Mouse (Mus musculus) liver, postnatal 0 days (tissue): ENCODE results near the gene Gsta1. TPM values are rescaled to one million over a fixed set of nuclear protein-coding genes. Genes with fewer than 3 reads are reported as not detected.
"Not testable (repeated sequence)": the region's sequence is repeated elsewhere in the genome, so short reads cannot be mapped to it uniquely, and the experiment has no call there.

Experiments used
- ATAC-seq: fragments of 200-750 bp; cut with Nextera tagmentation; 2 replicates; pipeline ENCODE4 v1.8.0; 2017; ENCODE audit warnings: mild to moderate bottlenecking, moderate library complexity
- DNase-seq: peaks from one replicate; pipeline ENCODE4 v3.0.0-alpha.2; 2016
- H3K27ac ChIP-seq: fragments of 300-500 bp; sonication (generic); 2 replicates; pipeline ENCODE4 v1.5.1; 2014; ENCODE audit warnings: antibody characterized with exemption, moderate library complexity, mild to moderate bottlenecking, low read depth
- H3K27me3 ChIP-seq: fragments of 300-500 bp; sonication (generic); 2 replicates; pipeline ENCODE4 v1.6.1; 2014; ENCODE audit warnings: low read length, control low read depth, mixed read lengths; ENCODE audit not compliant: insufficient read depth
- H3K36me3 ChIP-seq: fragments of 300-500 bp; sonication (generic); replicated peaks from 2 replicates; pipeline ENCODE4 v1.6.1; 2014; ENCODE audit warnings: mild to moderate bottlenecking, control low read depth, low read length, moderate library complexity, mixed read lengths; ENCODE audit not compliant: insufficient read depth
- H3K4me1 ChIP-seq: fragments of 300-500 bp; sonication (generic); 2 replicates; pipeline ENCODE4 v1.6.1; 2014; ENCODE audit warnings: antibody characterized with exemption, mild to moderate bottlenecking, control low read depth; ENCODE audit not compliant: insufficient read depth
- H3K4me2 ChIP-seq: fragments of 300-500 bp; sonication (generic); 2 replicates; pipeline ENCODE4 v1.6.1; 2014; ENCODE audit warnings: low read depth, mild to moderate bottlenecking, low read length, moderate library complexity, mixed read lengths
- H3K4me3 ChIP-seq: fragments of 300-500 bp; sonication (generic); 2 replicates; pipeline ENCODE4 v1.5.1; 2014; ENCODE audit warnings: low read depth, low read length
- H3K9ac ChIP-seq: fragments of 300-500 bp; sonication (generic); replicated peaks from 2 replicates; pipeline ENCODE4 v1.6.1; 2014; ENCODE audit warnings: mild to moderate bottlenecking, moderate library complexity
- H3K9me3 ChIP-seq: fragments of 300-500 bp; sonication (generic); 2 replicates; pipeline ENCODE4 v1.6.1; 2016; ENCODE audit warnings: mild to moderate bottlenecking, control low read depth, low read length, mixed read lengths
- CTCF ChIP-seq: sonication (generic); IDR thresholded peaks from 2 replicates; pipeline ENCODE4 v1.5.1; 2016; ENCODE audit warnings: antibody characterized with exemption, low read depth
- WGBS: fragments of 180-500 bp; shearing (Covaris S2); extraction: QIAGEN DNeasy Blood & Tissue Kit; methylation state at CpG from one replicate; pipeline ENCODE4 v1.1.7; 2014; ENCODE audit not compliant: insufficient replicate concordance; 5-methylcytosine and 5-hydroxymethylcytosine counted together
- polyA plus RNA-seq: library from polyadenylated mRNA; unstranded; fragments of >200 nt; fragmentation: Nextera tagmentation; extraction: Ambion mirVana; gene quantifications from 2 replicates; pipeline ENCODE4 v1.2.1, GENCODE M21; 2015

Gsta1 gene
- polyA plus RNA-seq, 1 experiment from 2014 or later, result not detected

DNA sequence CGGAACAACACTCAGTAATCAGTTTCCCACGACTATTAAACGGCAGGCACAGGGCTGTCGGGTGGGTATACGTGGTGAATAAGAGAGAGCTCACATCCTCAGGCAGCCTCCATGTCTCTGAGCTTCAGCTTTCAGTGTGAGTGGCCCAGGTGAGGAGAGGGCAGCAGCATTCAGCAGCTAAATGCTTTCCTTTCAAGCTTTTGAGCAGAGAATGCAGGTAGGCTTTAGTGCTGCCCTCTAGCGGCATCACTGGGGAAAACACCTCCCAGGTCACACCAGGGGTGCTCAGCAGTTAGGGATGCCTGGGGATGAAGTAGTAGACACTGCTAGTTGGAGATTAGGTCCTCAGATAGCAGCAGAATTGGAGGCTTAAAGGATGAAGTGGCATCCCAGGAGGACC lies 29.2 kb downstream of the Gsta1 start:
- H3K4me3 ChIP-seq, H3K36me3 ChIP-seq, H3K27ac ChIP-seq, H3K9ac ChIP-seq, H3K27me3 ChIP-seq, DNase-seq, ATAC-seq, H3K4me1 ChIP-seq, H3K9me3 ChIP-seq, H3K4me2 ChIP-seq: not testable (repeated sequence)
- 6% methylated on average over 1 of the region's 6 CpGs for WGBS
- peak; percentile 52 for TF ChIP-seq CTCF

DNA sequence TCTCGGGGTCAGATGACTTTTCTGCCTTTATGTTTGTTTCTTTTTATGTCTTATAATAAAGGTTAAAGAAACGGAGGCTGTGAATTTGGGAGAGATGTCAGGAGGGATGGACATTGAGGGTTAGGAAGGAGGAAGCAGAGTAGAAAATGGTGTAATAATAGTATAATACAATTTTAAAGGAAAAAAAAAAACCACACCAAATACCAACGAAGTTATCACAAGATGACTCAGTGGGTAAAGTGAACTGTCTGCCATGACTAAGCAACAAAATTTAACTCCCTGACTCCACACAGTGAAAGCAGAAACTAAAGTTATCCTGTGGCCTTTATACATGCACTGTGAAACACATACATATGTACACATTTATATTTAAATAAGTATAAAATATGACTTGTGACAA lies 40.5 kb downstream of the Gsta1 start:
- not testable (repeated sequence) for H3K4me3 ChIP-seq, H3K9me3 ChIP-seq, ATAC-seq, H3K36me3 ChIP-seq, H3K4me1 ChIP-seq, H3K4me2 ChIP-seq, H3K9ac ChIP-seq, H3K27ac ChIP-seq, H3K27me3 ChIP-seq, DNase-seq
- 61% methylated on average over 3 of the region's 3 CpGs for WGBS

DNA sequence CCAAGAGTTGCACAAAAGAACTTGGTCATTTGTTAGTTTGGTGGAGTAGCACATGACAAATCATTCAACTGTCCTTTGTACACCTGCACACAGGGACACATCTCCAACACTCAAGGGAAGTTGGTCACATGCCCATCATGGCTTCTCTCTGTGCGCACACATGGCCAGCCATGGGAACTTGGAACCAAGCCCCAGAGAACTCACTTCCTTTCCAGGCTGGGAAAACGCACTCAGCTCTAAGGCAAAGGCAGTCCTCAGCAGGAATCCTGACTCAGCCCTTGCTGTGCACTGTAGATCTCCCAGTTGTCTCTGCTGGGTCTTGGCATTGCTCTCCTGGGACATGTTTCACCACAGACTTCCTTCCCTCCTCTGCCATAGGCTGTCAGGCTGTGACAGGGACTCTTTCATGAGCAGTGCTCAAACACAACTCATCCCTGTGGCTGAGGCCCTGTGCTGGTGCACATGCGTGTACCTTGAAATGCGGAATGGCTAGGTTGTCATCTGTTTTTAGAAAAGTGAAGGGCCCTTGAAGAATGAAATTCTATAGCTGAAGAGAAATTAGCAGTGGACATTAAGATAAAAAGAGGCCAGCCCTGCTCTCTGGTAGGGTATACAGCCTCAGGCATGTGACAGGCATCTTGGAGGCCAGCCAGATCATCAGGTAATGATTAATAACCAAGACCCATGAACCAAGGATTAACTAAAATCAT lies 51.7 kb downstream of the Gsta1 start:
- H3K4me3 ChIP-seq, H3K4me1 ChIP-seq, H3K27me3 ChIP-seq, H3K27ac ChIP-seq, H3K9ac ChIP-seq, H3K4me2 ChIP-seq, H3K9me3 ChIP-seq, H3K36me3 ChIP-seq: not testable (repeated sequence)
- DNase-seq (peak; percentile 38), ATAC-seq (peak; percentile 92)
- WGBS, result 77% methylated on average over 4 of the region's 4 CpGs

DNA sequence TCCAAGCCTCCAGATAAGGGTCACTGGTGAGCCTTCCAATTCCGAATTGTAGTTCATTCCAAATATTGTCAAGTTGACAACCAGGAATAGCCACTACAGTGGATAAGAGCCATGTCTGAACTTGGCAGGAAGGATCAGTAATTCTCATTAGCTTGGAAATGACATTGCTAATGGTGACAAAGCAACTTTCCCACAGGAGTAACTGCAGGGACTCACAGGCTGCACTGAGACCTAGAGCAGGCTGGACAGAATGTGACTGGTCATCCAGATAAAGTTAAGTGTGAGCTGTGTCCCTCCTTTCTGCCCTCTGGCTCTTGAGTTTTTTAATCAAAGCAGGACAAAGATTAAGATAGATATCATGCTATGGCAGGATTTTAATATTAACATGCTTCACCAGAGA lies 58.6 kb downstream of the Gsta1 start:
- H3K9me3 ChIP-seq, H3K4me1 ChIP-seq, ATAC-seq, H3K27ac ChIP-seq, H3K36me3 ChIP-seq, H3K4me3 ChIP-seq, H3K4me2 ChIP-seq, DNase-seq, H3K9ac ChIP-seq, H3K27me3 ChIP-seq: not testable (repeated sequence)
- 67% methylated on average over 1 of the region's 1 CpGs for WGBS

DNA sequence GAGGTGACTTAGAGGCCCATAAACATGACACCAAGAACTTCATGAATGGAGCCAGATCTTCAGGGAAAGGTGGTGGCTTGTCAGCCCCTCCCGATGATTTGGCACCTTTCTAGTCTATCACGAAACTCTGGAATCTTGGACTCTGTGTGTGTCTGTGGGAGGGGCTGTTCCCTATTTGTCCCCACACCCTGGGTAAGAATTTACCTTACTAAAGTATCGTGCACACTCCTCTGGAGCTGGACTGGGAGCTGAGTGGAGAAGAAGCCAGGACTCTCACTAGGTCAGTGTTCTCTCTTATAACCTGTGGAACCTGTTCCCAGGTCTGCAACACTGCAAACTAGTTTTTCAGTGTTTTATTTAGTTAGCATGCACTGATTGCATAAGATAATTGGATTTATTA lies 59.3 kb downstream of the Gsta1 start, which contains the start of gene Gm10639:
Gene Gm10639, plus strand, starts transcription at position 201 of the 400 bp plus-strand sequence.
- H3K9me3 ChIP-seq, H3K4me2 ChIP-seq, H3K4me1 ChIP-seq, H3K36me3 ChIP-seq, H3K27ac ChIP-seq, H3K9ac ChIP-seq, DNase-seq, H3K4me3 ChIP-seq, H3K27me3 ChIP-seq, ATAC-seq: not testable (repeated sequence)
- WGBS, result 44% methylated on average over 2 of the region's 3 CpGs

Other genes starting within 250 kb of the Gsta1 start
- gene Gcm1, start 178.7 kb upstream of the Gsta1 start, polyA plus RNA-seq, result not detected in 2 replicates
- 45.7 and 54.0 TPM in 2 replicates for gene Fbxo9, start 121.6 kb upstream of the Gsta1 start, polyA plus RNA-seq
- 5.3 and 7.0 TPM in 2 replicates for gene Ick, start 121.5 kb upstream of the Gsta1 start, polyA plus RNA-seq
- gene Gsta4, start 47.9 kb upstream of the Gsta1 start, polyA plus RNA-seq, result 19.9 and 25.5 TPM in 2 replicates
- 0.13 TPM in 1 of 2 replicates, not detected in the other for gene Gm3776, start 26.5 kb downstream of the Gsta1 start, polyA plus RNA-seq
- not detected in 2 replicates for gene Gm10639, start 59.3 kb downstream of the Gsta1 start, polyA plus RNA-seq
- gene Omt2a, start 84.1 kb downstream of the Gsta1 start, polyA plus RNA-seq, result not detected in 2 replicates
- gene Omt2b, start 96.9 kb downstream of the Gsta1 start, polyA plus RNA-seq, result not detected in 2 replicates
- gene Gsta2, start 125.1 kb downstream of the Gsta1 start, polyA plus RNA-seq, result 1.3 and 2.3 TPM in 2 replicates
- gene Dppa5a, start 137.5 kb downstream of the Gsta1 start, polyA plus RNA-seq, result not detected in 2 replicates
- gene Ooep, start 148.1 kb downstream of the Gsta1 start, polyA plus RNA-seq, result not detected in 2 replicates
- 0.05 TPM in 1 of 2 replicates, not detected in the other for gene Ddx43, start 165.1 kb downstream of the Gsta1 start, polyA plus RNA-seq
- gene Cgas, start 212.6 kb downstream of the Gsta1 start, polyA plus RNA-seq, result 0.85 and 0.92 TPM in 2 replicates
- gene Mto1, start 217.6 kb downstream of the Gsta1 start, polyA plus RNA-seq, result 10.9 and 11.5 TPM in 2 replicates
- 0.70 and 0.75 TPM in 2 replicates for gene Gm17324, start 218.1 kb downstream of the Gsta1 start, polyA plus RNA-seq